Mouse (Mus musculus): ENCODE results near the gene Cx3cr1.

DNA sequence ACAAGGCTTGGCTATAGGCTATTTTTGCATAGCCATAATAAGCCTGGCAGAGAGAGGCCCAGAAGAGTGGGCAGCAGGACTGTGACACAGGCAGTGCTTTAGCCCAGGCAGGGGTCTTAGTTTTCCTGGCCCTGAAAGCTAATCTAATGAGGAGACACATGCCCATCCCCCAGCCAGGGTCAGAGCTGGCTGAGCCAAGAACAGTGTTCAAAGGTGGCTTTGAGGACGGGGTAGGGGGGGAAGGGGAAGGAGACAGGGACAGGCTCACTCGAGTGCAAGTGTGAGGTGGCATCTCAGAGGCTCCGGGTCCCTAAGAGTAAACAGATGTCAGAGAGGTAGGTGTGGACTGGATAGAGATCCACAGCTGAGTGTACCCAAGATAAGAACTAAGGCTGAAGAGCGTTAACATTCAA, 88.9 kb downstream of the Cx3cr1 start:
- TF ChIP-seq CTCF (conservative IDR thresholded peaks at IDR 0.05; ENCODE audit: low read length) (no peak), POU5F1 (IDR thresholded peaks at IDR 0.05; ENCODE audit: borderline replicate concordance, low read length) (no peak), NANOG (IDR thresholded peaks at IDR 0.05; ENCODE audit: borderline replicate concordance, low read length) (no peak)
